Mouse (Mus musculus) layer of hippocampus, postnatal 25 days (tissue): Measurements from ENCODE around the gene Rpl22. TPM values are rescaled to one million over a fixed set of nuclear protein-coding genes. Genes with fewer than 3 reads are reported as not detected.

Source experiments
- DNase-seq, 2 experiments: peaks; one replicate each; pipeline ENCODE4 v3.0.0; 2022; ENCODE audit warnings: mixed read lengths in 2 of 2, low spot score in 1 of 2; ENCODE audit errors: extremely low spot score in 1 of 2
- total RNA-seq, 2 experiments: library from RNA; stranded (reverse); gene quantifications; 2 replicates each; pipeline ENCODE4 v1.2.3; 2021

Gene Rpl22
- total RNA-seq, 2 experiments from 2014 or later: 200 to 205 TPM

DNA sequence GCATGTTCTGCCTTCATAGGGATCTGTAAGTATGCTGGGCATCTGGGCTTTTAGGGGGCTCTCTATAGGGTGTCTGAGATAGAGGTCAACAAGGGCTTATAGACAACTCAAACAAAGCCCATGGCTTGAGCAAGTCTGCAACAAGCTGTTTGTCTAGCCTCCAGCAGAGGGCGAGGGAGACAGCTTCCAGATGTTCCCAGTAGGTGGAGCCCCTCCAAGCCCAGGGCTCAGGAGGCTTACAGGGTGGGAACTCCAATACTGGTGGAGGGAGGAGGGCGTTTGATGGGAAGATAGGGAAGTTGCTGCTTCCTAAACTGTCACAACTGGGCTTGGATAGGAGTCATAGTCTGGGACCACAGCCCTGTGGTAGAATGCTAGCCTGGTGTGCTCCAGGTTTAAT is 7.4 kb downstream of the Rpl22 start:
- DNase-seq: peak in 1 of 2 experiments; percentile 65

DNA sequence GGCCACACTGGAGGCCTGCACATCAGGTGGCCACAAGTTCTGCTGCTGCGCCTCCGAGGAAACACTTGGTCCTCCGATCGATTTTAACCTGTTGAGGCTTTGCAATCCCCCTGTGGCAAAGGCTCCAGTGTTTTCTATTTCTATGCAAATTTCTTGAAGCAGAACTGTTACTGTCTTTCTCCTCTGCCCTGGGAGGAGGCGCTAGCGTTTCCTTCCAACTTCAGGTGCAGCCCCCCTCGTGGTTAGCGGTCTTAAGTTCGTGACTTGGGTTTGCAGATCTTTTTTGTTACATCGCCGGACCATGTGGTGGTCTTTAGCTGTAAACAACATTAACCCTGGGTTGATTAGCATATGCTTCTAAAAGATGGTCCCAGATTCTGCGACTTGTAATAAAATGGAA is 8.0 kb downstream of the Rpl22 start:
- DNase-seq: no peak

DNA sequence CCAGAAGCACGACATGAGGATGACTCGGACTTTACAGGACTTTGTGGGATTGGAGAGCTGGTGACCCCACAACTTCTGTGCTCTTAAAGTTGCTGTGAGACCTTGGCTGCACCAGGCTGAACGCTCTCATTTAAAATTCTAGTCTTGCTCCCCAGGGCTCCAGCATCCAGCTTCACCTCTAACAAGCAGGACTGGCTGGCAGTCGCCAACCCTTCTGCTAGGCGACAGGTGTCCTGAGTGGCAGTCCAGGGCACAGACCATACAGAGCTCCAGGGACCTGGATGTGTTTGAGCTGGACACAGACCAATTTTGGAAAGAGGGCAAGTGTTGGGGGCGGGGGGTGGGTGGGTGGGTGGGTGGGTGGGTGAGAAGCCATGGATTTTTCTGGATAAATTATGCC is 12.2 kb downstream of the Rpl22 start:
- DNase-seq: no peak

DNA sequence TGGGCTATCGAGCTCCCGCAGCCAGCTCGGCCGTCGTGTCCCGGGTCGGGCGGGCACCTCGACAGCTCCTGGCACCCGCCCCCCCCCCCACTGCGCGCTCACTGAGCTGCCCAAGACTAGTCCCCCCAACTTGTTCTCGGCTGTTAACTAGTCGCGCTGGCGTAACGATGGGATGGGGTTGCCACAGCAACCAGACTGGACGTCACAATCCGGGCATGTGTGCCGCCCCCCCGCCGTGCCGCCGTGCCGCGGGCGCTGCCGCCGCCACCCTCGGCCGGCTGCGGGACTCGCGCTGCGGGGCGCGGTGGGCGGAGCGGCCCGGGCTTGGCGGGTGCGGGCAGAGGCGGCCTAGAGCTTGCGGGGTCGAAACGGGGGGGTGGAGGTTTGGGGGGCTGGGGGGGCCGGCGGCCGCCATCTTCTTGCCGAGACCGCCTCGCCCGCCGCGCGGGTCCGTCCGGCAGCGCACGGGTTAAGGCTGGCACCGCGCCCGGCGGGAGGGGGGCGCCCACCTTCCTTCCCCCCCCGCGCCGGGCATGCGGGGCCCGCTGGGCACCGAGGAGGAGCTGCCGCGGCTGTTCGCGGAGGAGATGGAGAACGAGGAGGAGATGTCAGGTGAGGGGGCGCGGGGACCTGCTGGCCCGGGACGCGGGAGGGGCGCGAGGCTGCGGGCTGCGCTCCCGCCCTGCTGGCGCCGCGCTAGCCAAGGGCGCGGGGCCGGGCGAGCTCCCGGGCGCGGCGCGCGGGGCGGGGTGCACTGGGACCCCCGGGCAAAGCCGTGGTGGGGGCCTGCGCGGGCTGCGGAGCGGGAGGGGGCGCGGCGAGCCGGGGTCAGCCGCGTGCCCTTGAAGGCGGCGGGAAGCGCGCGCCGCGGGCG is 13.1 kb downstream of the Rpl22 start, which contains the start of gene Chd5:
Gene Chd5 (plus strand): TSS at position 233 of the 874 bp plus-strand sequence.
- peak; percentile 51 to 53 for DNase-seq

DNA sequence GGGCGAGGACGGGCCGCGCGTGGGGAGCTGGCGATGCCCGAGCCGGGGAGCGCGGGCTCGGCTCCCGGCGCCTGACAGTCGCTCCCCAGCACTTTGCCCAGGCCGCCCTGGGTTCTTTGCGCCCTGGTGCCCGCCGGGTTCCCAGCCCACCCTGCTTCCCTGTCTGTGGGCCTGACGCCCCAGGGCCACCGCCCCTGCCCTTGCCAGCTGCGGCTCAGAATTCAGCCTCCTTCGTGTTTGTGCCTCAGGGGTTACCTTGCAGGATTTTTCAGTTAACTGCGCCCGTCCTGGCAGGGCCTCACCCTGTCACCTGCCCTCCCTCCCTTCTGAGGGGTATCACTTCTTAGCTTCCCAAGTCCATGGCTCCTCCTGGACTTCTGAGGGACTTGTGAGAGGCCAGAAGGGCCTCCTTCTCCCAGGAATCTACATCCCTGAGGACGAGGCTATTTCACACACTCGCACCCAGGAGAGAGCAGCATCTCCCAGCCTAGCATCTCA is 13.8 kb downstream of the Rpl22 start:
- no peak for DNase-seq

DNA sequence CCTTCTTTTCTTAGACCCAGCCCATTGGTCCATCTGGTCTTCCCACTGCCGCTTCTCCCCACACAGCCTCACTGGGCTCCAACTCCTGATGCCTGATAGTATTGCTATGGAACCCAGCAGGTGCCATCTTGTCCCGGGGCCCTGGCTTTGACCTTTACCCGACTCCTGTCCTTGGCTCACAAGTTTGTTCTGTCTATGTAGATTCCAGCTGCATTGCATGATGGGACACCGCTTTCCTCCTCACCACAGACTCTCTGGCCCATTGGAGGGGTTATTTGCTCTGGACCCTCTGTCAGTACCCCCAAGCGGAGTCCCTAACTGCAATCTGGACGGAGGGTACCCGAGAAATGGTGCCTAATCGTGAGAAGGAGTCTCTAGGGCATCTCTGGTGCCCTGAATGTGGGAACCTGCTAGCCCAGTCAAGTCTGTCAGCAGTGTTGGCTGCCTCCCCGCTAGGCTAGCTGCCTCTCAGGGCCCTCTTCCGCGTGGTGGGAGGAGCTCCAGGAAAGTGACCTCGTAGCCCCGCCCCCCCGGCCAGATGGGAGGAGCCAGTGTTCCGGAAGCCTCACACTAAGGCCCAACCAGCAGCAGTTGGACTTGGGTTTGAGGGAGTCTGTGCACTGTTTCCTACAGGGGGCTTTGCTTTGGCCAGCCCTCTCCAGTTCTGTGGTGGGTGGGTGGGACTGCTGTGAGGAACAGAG is 15.2 kb downstream of the Rpl22 start:
- no peak for DNase-seq

DNA sequence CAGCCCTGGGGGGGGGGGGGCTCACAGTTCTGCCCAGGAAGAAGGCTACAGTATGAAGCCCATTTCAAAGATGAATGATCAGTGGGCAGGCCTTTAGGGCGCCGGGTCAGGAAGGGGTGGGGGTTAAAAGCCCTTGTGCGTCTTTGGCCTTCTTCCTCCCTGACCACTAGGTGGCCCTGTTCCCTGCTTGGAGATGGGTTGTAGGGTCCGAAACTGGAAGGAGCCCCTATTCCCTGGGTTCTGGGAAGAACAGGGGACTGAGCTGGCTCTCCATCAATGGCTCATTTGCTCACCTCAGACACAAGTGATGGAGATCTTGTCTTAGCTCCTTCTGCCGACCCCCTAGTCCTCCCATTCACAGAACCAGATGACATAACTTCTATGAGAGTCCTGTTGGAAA is 17.8 kb downstream of the Rpl22 start:
- no peak for DNase-seq

DNA sequence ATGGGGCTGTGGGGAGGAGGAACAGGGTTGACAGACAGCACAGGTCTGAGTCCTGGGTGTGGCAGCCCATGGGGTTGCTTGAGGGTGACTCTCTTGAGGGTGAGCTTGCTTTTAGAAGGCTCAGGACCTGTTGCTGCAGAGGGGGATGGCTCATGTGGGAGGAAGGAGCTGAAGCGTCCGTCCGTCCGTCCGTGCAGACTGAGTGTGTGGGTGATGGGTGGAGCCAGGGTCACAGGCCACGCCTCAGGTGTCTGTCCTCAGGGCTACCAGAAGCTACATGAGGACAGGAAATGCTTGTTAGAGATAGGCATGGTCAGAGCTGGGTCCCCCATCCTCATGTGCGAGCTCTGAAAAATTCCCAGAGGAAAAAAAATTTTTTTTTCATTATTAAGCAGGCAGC is 19.1 kb downstream of the Rpl22 start:
- DNase-seq: no peak

DNA sequence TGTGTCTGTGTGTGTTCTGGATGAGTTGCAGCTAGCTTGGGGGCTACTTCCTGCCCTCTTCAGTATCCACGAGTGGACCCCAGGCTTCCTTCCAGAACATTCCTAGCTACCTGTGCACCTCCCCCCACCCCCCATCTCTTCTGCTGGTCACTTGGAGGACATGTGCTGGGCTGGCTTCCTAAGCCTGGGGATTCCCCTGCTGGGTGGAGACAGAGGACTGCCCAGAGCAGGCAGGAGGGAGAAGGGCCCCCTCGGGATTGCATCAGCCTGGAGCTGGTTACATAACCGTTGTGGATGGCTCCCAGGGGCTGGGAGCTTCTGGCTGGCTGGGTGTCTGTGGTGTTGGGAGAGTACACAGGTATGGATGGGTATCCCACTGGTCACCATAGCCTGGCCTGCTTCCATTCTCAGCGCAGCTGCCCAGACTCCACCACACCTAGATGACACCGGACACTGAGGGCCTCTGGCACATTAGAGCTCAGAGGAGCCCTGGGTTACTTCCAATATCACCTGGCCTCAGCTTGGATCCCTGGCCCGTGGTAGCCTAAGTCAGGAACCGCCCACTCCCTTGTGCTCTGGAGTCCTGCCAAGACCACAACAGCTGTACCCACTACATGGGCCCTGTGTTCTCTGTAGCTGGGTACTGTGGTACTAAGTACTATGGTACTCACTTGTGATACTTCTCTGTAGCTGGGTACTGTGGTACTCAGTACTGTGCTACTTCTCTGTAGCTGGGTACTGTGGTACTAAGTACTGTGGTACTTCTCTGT is 19.8 kb downstream of the Rpl22 start:
- no peak for DNase-seq

DNA sequence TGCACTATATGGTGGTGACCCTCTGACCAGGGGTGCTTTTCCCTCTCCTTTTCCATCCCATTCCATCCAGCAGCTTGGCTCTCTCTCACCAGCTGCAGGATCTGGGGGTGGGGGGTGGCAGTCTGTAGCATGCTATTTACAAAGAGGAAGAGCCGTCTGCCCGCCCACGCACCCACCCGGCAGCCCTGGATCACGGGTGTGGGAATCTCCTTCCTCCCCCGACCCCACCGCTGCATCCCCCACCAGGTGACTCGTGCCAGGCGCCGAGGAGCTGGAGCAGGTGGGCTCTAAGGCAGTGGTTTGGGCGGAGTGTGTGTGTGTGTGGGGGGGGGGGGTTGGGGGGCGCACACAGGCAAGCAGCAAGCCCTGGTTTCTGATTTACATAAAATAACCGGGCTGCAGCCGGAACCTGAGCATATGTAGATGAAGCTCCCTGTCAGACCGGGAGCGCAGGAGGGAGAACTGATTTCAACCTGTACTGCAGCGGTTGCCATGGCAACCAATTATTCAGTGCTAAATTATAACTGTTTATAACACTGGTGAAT is 24.4 kb downstream of the Rpl22 start:
- no peak for DNase-seq

DNA sequence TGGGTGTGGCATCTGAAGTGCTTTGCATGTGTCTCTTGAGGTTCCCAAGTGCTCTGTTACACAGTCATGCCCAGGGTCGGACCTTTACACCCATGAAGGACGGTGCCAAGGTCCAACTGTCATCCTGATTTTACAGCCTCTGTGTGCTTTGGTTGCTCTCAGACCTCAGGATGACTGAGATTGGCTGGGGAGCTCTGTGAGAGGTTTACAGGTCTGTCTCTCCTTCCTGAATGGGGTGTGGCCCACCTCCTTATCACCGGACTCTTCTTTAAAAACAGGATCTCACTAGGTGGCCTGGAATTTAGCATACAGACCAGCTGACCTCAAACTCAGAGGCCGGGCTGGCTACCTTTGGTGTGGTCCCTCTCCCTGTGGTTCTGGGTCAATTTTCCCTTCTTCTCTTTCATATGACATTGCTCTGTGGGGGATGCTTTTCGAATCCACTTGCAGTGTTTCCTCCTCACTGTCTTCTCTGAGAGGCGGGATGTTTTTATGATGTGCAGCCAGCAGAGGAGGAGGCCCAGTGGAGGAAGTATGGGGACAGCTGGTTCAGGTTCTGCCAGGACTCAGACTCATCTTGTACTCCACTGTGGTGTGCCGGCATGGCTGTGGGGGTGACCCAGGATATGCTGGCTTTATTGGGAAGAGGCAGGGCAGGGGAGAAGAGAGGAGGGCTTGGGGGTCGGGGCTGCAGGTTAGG is 25.3 kb downstream of the Rpl22 start:
- DNase-seq: no peak

DNA sequence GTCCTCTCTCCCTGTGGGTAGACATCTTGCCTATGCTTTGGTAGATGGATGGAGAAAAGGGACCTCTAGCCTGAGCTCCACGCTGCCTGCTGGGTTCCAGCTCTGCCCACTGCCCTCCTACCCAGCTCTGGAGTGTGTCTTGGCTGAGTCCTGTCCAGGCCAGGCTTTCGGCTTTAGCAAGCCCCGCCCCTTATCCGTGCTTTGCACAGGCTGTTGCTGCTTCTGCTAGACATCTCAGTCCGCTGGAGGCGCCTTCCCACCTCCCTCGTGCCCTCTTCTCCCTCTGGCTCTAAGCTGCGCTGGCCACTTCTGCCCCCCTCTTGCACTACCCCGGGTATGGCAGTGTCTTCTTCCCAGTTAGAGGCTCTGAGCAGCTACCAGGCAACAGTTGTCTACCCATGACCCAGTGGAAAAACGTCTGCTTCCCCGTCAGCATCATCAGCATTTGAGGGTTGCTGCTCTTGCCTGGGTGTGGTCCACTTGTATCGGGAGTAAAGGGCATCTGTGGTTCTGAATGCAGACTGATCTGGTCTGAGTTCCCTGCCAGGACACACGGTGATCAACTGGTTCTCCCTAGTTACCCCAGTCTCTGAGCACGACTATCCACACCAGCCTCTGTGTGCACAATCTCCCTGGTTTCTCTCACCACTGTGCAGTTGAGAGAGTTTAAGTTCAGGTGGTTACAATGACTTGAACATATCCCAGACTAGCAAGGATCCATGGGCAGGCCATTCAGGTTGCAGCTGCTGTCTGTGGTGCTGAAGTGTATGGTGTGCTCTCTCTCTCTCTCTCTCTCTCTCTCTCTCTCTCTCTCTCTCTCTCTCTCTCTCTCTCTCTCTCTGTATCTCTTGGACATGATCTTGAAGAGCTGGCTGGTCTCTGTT is 26.1 kb downstream of the Rpl22 start:
- no peak for DNase-seq

DNA sequence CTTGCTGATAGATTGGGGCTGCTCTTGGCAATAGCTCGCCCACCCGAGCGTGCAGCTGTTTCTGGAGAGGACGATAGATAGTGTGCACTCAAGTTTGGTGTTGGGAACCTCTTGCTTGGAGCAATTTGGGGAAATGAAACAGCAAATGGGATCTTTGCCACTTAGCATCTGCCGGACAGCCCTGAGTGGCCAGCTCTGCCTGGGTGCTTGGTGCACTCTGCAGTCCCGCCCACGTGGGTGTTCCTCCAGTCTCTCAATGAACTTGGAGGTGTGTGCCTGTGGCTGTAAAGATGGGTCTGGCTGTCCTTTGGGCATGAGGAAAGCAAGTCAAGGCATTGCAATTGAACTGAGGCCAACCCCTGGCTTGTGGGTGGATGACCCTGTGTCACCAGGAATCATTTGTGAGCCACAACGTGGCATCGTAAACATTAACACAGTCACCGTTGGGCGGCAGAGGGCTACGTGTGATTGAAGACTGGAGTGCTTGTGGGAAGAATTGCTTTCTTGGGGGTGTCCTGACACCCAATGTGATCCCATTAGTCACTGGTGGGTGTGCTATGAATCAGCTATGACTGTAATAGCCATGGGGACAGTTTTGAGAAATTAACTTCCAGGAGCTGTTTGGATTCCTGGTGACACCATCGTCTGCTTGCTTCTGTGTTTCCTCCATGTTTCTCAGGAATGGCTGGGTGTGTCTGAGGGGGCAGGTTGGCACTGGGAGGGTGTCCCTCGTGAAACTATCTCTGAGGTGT is 28.5 kb downstream of the Rpl22 start:
- DNase-seq: no peak

DNA sequence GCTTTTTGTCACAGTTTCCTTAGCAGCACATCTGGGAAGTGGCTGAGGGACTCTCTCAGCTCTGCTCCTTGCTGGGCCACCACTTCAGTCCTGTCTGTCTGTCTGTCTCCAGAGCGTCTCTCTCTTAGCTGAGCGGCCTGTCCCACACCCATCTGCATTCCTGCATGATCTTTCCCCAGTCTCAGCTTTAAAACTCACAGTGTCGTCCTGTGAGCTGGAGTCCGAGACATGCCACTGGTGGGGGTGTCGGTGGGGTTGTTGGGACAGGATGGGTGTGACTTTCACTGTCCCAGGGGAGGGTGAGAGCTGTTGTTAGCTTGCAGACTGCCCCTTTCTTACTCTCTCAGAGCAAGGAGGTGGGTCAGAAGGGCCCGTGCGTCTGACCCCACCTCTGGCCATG is 30.1 kb downstream of the Rpl22 start:
- DNase-seq: no peak

DNA sequence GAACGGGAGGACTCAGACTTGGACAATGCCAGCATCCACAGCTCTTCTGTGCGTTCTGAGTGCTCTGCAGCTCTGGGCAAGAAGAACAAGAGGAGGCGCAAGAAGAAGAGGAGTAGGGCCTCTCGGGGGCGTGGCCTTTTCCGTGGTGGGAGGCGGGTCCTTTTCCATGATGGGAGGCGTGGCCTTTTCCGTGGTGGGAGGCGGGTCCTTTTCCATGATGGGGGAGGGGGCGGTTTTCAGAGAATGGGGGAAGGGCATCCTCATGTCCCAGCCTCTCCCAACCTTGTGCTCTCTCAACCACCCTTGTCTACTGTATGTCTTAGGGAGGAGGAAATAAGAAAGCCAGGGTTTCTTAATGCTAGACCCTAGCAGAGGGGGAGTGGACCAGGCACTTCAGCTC is 34.2 kb downstream of the Rpl22 start:
- no peak for DNase-seq

DNA sequence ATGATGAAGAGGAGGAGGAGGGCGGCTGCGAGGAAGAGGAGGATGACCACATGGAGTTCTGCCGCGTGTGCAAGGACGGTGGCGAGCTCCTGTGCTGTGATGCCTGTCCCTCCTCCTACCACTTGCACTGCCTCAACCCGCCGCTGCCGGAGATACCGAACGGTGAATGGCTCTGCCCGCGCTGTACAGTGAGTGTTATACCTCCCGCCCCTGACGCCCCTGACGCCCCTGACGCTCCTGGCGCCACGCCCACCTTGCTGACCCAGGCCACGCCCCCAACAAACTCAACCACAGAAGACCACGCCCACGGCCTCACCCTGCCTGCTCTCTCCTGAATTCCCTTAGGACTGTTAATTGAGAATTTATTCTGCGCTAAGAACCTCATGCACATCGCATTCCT is 35.3 kb downstream of the Rpl22 start:
- DNase-seq: no peak

DNA sequence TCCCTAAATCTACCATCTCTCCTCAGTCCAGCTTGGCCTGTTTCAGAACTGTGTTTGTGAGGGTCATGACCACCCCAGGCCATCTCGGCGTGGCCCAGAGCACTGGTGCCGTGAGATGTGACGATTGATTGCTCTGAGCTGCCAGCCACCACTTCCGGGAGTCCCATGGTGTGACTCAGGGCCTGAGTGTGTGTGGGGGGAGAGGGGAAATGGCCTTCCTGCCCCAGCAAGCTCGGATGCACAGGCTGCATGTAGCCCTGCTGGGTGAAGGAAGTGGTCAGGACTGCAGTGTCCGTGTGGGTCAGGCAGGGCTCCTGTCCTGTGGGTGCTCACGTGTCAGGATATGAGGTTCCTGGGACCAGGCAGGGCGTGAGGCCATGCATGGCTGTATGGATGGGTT is 36.6 kb downstream of the Rpl22 start:
- no peak for DNase-seq

DNA sequence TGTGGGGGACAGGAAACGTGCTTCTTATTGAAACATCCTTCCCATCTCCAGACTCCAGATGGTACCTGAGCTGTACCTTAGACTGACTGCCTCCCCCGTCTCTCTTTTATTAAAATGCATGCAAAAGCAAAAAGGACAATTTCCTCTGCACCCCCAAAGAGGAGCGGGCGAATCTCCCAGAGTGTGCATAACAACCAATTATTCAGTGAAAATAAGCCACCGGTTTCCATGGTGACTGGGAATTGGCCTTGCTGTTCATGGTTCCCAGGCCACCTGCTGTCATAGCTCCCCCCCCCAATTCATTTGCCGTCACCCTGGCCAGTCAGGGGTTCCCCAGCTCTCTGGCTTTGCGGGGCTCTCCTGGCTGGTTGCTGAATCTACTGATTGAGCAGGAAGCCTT is 39.7 kb downstream of the Rpl22 start:
- no peak for DNase-seq
